Mouse (Mus musculus): ENCODE measurements at regions not wholly inside any gene's neighbourhood (a gene's known extent, or its start where the extent isn't known, plus 50 kb on each side); places are given as distances from the start of the nearest gene placed in this dataset.
A peak's percentile ranks its signal among the peaks of the same experiment; 100 is the strongest.

DNA sequence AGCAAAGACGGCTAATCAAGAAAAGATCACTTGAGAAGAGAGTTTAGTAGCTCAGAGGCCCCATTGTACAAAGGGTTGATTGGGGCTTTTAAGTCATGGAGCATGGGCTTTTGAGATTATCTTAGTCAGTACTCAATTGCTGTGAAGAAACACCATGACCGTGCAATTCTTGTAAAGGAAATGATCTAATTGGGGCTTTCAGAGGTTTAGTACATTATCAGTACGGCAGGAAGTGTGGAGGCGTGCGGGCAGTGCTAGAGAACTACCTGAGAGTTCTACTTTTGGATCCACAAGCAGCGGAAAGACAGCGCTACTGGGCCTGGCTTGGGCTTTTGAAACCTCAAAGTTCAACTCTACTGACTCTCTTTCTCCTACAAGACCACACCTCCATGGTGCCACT, 1511.2 kb upstream of the Gm6569 start:
- H3K4me3 ChIP-seq, result no peak overlapping the region
- H3K9ac ChIP-seq, result no peak overlapping the region
- no peaks in the 10 kb centered on the region; the same call in 1 of the 2 replicates for H3K9me3 ChIP-seq (replicated peaks)
- H3K27me3 ChIP-seq, result no peaks in the 10 kb centered on the region
- H3K36me3 ChIP-seq (ENCODE audit: poor library complexity, severe bottlenecking), result no peaks in the 10 kb centered on the region
- H3K4me1 ChIP-seq, result no peaks in the 10 kb centered on the region
- no peak for ATAC-seq
- H3K27ac ChIP-seq, result no peak overlapping the region
- WGBS, result 92% methylated on average over 7 of the region's 7 CpGs
- H3K4me2 ChIP-seq, result no peak overlapping the region

DNA sequence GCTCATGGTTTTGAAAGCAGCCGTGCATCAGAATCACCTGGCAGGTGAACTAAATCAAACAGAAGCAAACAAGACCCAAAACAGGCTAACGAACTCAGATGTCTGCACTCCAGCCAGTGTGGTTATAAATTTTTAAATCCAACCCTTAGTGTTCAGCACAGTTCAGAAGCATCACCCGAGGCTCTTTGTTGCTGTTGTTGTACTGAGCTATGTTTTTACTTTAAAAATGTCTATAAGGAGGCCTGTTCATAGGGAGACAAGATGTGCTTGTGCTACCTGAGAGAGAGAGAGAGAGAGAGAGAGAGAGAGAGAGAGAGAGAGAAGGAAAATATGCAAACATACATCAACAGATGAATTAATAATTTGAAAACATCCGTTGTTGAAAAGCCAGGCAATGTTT, 1503.1 kb upstream of the Gm6569 start:
- no peaks in the 10 kb centered on the region for H3K27me3 ChIP-seq
- no peaks in the 10 kb centered on the region; the same call in 1 of the 2 replicates for H3K9me3 ChIP-seq (replicated peaks)
- peaks cover 10% of the 10 kb centered on the region; the same call in 1 of the 2 replicates for H3K4me1 ChIP-seq
- WGBS, result 71% methylated on average over 4 of the region's 4 CpGs
- ATAC-seq, result no peak
- H3K36me3 ChIP-seq (ENCODE audit: poor library complexity, severe bottlenecking), result no peaks in the 10 kb centered on the region
- no peak overlapping the region for H3K27ac ChIP-seq
- no peak overlapping the region for H3K9ac ChIP-seq
- no peak overlapping the region for H3K4me2 ChIP-seq
- no peak overlapping the region for H3K4me3 ChIP-seq

DNA sequence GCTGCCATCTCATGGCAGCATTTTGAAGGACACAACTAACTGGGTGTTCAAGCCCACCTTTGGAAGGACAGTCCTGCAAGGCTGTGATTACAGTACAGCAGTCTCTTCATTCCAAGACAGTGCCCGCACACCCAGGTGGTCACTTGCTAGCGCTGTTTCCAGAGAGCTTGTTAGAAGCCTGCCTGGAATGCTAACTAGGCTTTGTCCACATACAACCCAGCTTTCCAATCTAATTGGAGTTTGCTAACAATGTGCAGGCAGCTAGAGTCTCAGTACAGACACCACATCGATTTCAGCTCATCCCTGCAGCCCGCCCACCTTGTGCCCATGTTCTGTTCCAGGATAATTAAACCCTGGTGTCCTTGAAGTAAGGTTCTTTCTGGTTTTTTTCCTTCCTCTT, 1499.9 kb upstream of the Gm6569 start:
- H3K4me2 ChIP-seq, result no peak overlapping the region
- H3K27me3 ChIP-seq, result no peaks in the 10 kb centered on the region
- H3K9me3 ChIP-seq (replicated peaks), result no peaks in the 10 kb centered on the region
- H3K36me3 ChIP-seq (ENCODE audit: poor library complexity, severe bottlenecking), result no peaks in the 10 kb centered on the region
- peaks cover 10% of the 10 kb centered on the region; the same call in 1 of the 2 replicates for H3K4me1 ChIP-seq
- 42% methylated on average over 4 of the region's 4 CpGs for WGBS
- H3K9ac ChIP-seq, result no peak overlapping the region
- H3K27ac ChIP-seq, result no peak overlapping the region
- ATAC-seq, result no peak
- no peak overlapping the region for H3K4me3 ChIP-seq

DNA sequence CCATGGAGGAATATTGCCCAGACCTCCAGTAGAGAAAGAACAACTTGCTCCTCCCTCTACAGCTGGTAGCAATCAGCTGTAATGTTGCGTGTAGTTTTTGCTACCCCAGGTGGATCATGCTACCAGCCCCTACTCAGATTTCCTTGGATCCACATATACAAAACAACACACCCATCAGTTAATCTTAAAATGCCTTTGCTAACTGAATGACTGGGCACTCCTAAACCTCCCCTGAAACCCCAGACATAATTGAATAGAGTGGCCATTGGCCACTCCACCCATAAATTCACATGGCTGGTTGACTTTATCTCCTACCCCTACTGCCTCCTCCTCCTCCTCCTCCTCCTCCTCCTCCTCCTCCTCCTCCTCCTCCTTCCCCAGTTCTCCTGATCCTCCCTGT, 1494.7 kb upstream of the Gm6569 start:
- H3K36me3 ChIP-seq (ENCODE audit: poor library complexity, severe bottlenecking), result no peaks in the 10 kb centered on the region
- H3K4me1 ChIP-seq, result 0 out of 2 replicates have a peak, but pooled peaks cover under 1% of the 10 kb centered on the region
- H3K4me3 ChIP-seq, result no peak overlapping the region
- H3K9me3 ChIP-seq (replicated peaks), result no peaks in the 10 kb centered on the region
- H3K27ac ChIP-seq, result no peak overlapping the region
- 86% methylated on average over 1 of the region's 1 CpGs for WGBS
- no peaks in the 10 kb centered on the region for H3K27me3 ChIP-seq
- H3K4me2 ChIP-seq, result no peak overlapping the region
- no peak for ATAC-seq
- H3K9ac ChIP-seq, result no peak overlapping the region

DNA sequence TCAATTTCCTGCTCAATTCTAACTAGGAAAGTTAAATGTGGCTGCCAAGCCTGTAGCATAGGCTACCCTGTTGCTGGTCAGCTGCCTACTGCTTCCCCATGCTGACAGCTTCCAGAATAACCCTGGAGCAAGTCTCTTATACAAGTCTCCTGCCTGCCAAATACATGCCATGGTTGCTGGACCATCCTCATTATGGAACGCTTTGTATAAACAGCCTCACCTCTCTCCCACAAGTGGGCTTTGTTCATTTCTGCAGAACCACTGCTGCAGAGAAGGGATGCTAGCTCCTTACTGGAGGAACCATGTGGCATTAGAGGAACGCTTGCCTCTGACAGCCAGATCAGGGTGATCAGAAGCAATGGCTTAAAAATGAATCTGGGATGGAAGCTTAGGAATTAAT, 1492.4 kb upstream of the Gm6569 start:
- no peak overlapping the region for H3K9ac ChIP-seq
- WGBS, result 77% methylated on average over 2 of the region's 2 CpGs

DNA sequence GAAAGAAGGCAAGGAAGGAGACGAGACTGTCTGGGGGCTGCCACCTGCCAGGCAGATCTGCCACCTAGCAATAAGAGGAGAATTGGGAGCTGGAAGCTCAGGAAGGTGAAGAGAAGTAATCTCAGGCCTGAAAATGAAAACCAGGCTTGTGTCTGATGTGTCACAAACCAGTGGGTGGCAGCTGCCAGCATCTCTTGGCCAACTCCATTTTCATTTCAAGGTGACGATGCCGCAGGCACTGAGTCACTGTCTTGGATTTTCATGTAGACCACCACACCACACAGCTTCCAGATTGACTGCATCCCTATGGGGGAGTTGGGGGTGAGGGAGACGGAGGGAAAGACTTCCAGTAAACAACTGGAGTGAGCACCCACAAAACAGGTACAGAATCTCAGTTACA, 1491.9 kb upstream of the Gm6569 start:
- ATAC-seq, result no peak
- no peaks in the 10 kb centered on the region for H3K27me3 ChIP-seq
- no peak overlapping the region for H3K4me2 ChIP-seq
- H3K9me3 ChIP-seq (replicated peaks), result no peaks in the 10 kb centered on the region
- no peak overlapping the region for H3K9ac ChIP-seq
- H3K4me1 ChIP-seq, result no peaks in the 10 kb centered on the region
- H3K27ac ChIP-seq, result no peak overlapping the region
- H3K36me3 ChIP-seq (ENCODE audit: poor library complexity, severe bottlenecking), result no peaks in the 10 kb centered on the region
- 77% methylated on average over 4 of the region's 4 CpGs for WGBS
- no peak overlapping the region for H3K4me3 ChIP-seq

More for the DNA sequence above, 1492.4 kb upstream of the Gm6569 start:
- no peaks in the 10 kb centered on the region for H3K27me3 ChIP-seq
- ATAC-seq, result no peak
- H3K4me2 ChIP-seq, result no peak overlapping the region
- H3K4me1 ChIP-seq, result no peaks in the 10 kb centered on the region
- no peaks in the 10 kb centered on the region for H3K9me3 ChIP-seq (replicated peaks)
- no peak overlapping the region for H3K27ac ChIP-seq
- no peaks in the 10 kb centered on the region for H3K36me3 ChIP-seq (ENCODE audit: poor library complexity, severe bottlenecking)
- H3K4me3 ChIP-seq, result no peak overlapping the region

DNA sequence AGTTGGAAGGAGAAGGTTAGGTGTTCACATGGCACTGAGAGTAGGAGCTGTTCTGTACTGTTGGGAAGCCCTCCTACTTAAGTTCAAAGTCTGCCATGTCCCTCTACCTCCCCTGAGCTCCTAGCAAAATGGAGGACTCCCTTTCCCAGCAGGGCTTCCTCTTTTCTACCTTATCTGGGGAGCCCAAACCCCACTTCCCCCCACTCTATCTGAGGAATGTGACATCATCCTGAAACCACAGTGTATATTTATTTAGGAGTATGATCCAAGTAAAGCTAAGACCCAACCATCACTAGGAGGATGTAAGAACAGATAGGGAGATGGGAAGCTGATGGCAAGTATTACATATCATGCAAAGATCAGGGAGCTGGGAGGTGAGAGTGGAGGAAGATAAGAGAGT, 1490.6 kb upstream of the Gm6569 start:
- Histone ChIP-seq H3K4me3 (no peak overlapping the region), H3K36me3 (ENCODE audit: poor library complexity, severe bottlenecking) (no peaks in the 10 kb centered on the region), H3K27ac (no peak overlapping the region), H3K9me3 (replicated peaks) (no peaks in the 10 kb centered on the region), H3K4me2 (no peak overlapping the region), H3K4me1 (no peaks in the 10 kb centered on the region), H3K9ac (no peak overlapping the region), H3K27me3 (no peaks in the 10 kb centered on the region)
- no peak for ATAC-seq

DNA sequence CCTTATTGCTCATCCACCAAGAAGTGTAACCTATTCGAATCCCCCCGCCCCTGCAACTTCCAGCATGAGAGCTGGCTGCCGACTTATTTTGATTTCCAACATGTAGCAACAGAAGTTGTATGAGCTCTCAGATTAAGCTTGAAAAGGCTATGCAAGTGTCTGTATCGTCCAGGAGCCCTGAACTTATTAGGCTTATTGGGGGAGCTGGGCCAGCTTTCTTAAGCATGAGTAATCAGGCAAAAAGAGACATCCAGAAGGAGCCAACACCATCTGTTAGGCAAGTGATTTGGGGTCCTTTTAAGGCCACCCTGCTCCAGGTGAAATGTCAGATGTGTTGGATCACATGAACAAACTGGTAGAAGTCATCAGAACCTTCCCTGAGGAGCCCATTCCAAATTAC, 1481.0 kb upstream of the Gm6569 start:
- 76% methylated on average over 4 of the region's 4 CpGs for WGBS
- Histone ChIP-seq H3K4me1 (no peaks in the 10 kb centered on the region), H3K36me3 (ENCODE audit: poor library complexity, severe bottlenecking) (no peaks in the 10 kb centered on the region), H3K4me3 (no peak overlapping the region), H3K4me2 (no peak overlapping the region), H3K9ac (no peak overlapping the region), H3K9me3 (replicated peaks) (no peaks in the 10 kb centered on the region), H3K27ac (no peak overlapping the region), H3K27me3 (no peaks in the 10 kb centered on the region)
- ATAC-seq, result no peak

DNA sequence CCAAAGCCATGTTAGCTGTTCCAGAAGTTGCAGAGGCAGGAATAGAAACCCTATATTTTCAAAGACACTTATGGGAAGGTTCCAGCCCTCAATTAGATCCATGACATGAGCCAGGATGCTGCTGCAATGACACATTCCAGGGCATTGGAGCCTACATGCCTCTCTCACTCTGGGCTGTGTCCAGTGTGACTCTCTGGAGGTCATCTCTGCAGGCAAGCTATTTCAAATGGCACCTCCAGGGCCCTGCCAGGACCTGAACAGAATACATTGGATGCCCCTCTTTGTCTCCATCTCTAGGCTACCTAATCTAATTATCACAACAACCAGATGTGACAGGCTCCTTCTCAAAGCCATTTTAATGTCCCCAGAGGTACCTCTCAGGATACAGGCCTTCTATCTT, 1478.7 kb upstream of the Gm6569 start:
- no peak overlapping the region for H3K9ac ChIP-seq
- no peak for ATAC-seq
- no peaks in the 10 kb centered on the region for H3K9me3 ChIP-seq (replicated peaks)
- H3K4me3 ChIP-seq, result no peak overlapping the region
- H3K27ac ChIP-seq, result no peak overlapping the region
- no peak overlapping the region for H3K4me2 ChIP-seq
- no peaks in the 10 kb centered on the region for H3K36me3 ChIP-seq (ENCODE audit: poor library complexity, severe bottlenecking)
- no peaks in the 10 kb centered on the region for H3K4me1 ChIP-seq
- no peaks in the 10 kb centered on the region for H3K27me3 ChIP-seq

DNA sequence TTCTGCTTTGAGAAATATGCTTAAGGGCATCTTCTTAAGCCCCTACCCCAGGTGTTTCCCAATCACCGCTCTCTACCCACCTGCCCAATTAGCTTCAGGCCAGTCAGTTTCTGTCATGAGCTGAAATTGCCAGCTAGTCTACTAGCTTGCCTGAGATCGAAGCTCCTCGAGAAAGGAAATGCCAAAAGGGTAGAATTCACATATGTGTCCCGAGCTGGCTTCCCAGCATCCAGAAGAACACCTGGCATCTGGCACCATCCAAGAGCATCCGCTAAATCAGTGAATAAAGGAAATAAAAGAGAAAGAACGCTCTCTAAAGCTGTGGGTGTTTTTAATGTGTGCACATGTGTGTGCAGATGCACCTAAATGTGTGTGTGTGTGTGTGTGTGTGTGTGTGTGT, 1474.7 kb upstream of the Gm6569 start:
- Histone ChIP-seq H3K27me3 (no peaks in the 10 kb centered on the region), H3K4me3 (no peak overlapping the region), H3K4me1 (no peaks in the 10 kb centered on the region), H3K27ac (no peak overlapping the region), H3K36me3 (ENCODE audit: poor library complexity, severe bottlenecking) (no peaks in the 10 kb centered on the region), H3K9ac (no peak overlapping the region), H3K9me3 (replicated peaks) (no peaks in the 10 kb centered on the region), H3K4me2 (no peak overlapping the region)
- ATAC-seq, result no peak
- WGBS, result 80% methylated on average over 6 of the region's 6 CpGs

DNA sequence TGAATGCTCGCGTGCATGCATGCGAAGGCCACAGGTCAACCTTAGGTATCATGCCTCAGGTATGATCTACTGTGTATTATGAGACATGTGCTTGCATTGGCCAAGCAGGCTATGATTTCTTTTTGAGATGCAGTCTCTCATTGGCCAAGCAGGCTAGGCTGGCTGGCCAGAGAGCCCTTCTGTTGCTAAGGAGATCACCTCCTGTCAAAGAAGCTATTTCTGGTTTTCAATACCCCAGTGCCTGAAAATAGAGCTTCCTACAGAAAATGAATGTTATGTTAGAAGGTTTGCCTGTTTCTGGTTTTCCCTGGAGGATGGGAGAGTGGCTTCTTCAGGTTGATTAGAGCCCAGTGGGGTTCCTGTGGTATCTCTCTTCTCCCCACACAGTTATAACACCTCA, 1474.3 kb upstream of the Gm6569 start:
- Histone ChIP-seq H3K9ac (no peak overlapping the region), H3K27me3 (no peaks in the 10 kb centered on the region), H3K36me3 (ENCODE audit: poor library complexity, severe bottlenecking) (no peaks in the 10 kb centered on the region), H3K9me3 (replicated peaks) (no peaks in the 10 kb centered on the region), H3K27ac (no peak overlapping the region), H3K4me1 (no peaks in the 10 kb centered on the region), H3K4me3 (no peak overlapping the region), H3K4me2 (no peak overlapping the region)
- ATAC-seq, result no peak
- WGBS, result 94% methylated on average over 3 of the region's 3 CpGs

DNA sequence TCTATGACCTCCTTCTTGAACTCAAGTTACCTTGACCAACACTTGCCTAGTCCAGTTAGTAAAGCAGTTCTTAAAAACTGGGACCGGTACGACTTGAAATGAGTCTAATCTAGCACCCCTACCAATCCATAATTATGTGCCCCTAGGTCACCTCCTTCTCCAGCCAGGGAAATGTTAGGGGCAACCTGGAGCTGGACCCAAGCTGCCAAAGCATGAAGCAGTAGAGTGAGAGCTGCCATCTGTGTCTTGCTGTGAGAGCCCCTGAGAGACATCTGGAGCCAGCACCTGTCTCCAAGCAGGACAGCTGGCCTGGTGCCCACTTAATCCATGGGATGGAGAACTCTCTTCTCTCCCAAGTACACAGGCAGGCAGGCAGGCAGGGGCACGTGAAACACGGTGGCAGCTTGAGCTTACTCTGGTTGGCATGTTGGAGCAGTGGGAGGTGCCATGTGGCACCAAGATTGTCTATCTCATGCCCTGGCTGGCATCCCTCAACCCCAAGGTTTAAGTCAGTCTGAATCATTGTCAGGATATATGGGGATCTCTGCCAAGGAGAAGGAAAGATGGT, 1473.8 kb upstream of the Gm6569 start:
- Histone ChIP-seq H3K9ac (no peak overlapping the region), H3K4me3 (no peak overlapping the region), H3K27ac (no peak overlapping the region), H3K27me3 (no peaks in the 10 kb centered on the region), H3K36me3 (ENCODE audit: poor library complexity, severe bottlenecking) (no peaks in the 10 kb centered on the region), H3K4me2 (no peak overlapping the region), H3K9me3 (replicated peaks) (no peaks in the 10 kb centered on the region), H3K4me1 (no peaks in the 10 kb centered on the region)
- peak; percentile 50; the same call in 1 of the 2 replicates for ATAC-seq
- 83% methylated on average over 4 of the region's 4 CpGs for WGBS

DNA sequence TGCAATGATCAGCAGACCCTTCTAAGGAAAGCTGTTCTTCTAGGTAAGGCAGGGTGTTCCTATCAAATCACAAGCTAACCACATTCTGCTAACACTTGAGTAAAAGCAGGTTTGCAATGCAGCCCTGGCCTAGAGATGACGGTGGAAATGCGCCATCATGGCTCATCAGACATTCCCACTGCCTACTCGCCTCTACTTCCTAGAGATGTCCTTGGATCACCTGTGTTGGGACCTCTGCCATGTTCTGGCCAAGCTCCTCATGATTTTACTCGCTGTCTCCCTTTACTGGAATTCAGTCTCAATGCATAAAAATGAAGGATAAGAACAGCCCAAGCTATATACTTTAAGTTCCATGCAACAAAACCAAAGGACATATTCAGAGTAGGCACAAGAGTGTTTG, 1461.3 kb upstream of the Gm6569 start:
- H3K4me2 ChIP-seq, result no peak overlapping the region
- no peaks in the 10 kb centered on the region for H3K36me3 ChIP-seq (ENCODE audit: poor library complexity, severe bottlenecking)
- H3K4me3 ChIP-seq, result no peak overlapping the region
- H3K27ac ChIP-seq, result no peak overlapping the region
- H3K4me1 ChIP-seq, result no peaks in the 10 kb centered on the region
- ATAC-seq, result no peak
- H3K9ac ChIP-seq, result no peak overlapping the region
- no peaks in the 10 kb centered on the region for H3K27me3 ChIP-seq
- no peaks in the 10 kb centered on the region for H3K9me3 ChIP-seq (replicated peaks)
- 90% methylated on average over 4 of the region's 4 CpGs for WGBS

Measured in forebrain, embryonic 13.5 days (tissue).